Mouse (Mus musculus): ENCODE data around the gene D6Ertd527e. TPM values are rescaled to one million over a fixed set of nuclear protein-coding genes. Genes with fewer than 3 reads are reported as not detected.

The D6Ertd527e gene
- polyA plus RNA-seq, 1 experiment from 2014 or later = 0.19 TPM

DNA sequence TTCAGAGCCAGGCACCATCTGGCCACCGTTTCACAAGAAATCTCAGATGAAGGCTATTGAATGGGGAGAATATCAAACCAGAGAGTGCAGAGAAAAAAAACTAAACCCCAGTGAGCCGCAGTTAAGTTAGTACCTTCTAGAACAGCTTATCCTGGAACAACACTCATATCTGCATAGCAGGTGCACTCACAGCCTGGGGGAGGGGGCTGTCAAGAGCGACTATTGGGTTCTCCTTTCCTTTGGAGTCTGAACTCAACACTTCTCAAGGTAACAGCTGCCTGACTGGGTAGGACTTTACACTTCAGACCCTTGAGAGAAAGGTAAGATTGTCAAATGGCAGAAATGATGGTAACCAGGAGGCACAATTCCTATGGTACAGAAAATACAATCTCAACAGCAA lies 43.4 kb downstream of the D6Ertd527e start:
- Histone ChIP-seq H3K9ac (ENCODE audit: low read depth, low read length) (no peak overlapping the region), H3K27ac (ENCODE audit: low read depth, low read length) (no peak overlapping the region), H3K9me3 (ENCODE audit: control insufficient read depth, low read length) (no peaks in the 10 kb centered on the region), H3K27me3 (replicated peaks; ENCODE audit: control insufficient read depth, insufficient read depth, low read length) (no peaks in the 10 kb centered on the region), H3K4me2 (no peak overlapping the region), H3K36me3 (ENCODE audit: control insufficient read depth, insufficient read depth, low read length) (no peaks in the 10 kb centered on the region), H3K4me1 (replicated peaks; ENCODE audit: control insufficient read depth, insufficient read depth, low read length) (peaks cover 5% of the 10 kb centered on the region; the same call in 1 of the 2 replicates), H3K4me3 (ENCODE audit: low read depth, low read length) (no peak overlapping the region)
- DNase-seq (ENCODE audit: low spot score) (no peak), ATAC-seq (replicated peaks; ENCODE audit: low FRiP score) (no peak)
- 62% methylated on average over 3 of the region's 3 CpGs for whole genome bisulfite sequencing

DNA sequence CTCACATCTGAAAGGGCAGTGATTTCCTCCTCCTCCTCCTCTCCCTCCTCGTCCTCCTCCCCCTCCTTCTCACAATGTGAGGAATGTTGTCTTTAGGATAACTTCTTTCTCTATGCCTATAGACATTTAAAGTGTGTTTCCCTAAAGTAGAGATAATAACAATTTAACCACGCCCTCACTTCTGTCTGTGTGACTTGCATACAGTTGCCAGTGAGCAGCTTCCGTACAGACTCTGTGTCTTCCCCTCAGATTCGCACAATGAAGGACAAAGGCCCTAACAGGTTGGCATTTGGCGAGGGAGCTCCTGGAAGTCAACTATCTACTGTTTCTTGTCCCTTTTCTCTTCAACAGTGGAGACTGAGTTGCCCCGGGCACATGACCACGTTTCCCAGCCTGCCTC lies 45.9 kb downstream of the D6Ertd527e start:
- H3K9ac ChIP-seq (ENCODE audit: low read depth, low read length) = no peak overlapping the region
- no peaks in the 10 kb centered on the region for H3K36me3 ChIP-seq (ENCODE audit: control insufficient read depth, insufficient read depth, low read length)
- no peak overlapping the region for H3K4me2 ChIP-seq
- H3K4me1 ChIP-seq (replicated peaks; ENCODE audit: control insufficient read depth, insufficient read depth, low read length) = peaks cover 7% of the 10 kb centered on the region; the same call in 1 of the 2 replicates
- H3K27ac ChIP-seq (ENCODE audit: low read depth, low read length) = no peak overlapping the region
- H3K9me3 ChIP-seq (ENCODE audit: control insufficient read depth, low read length) = no peaks in the 10 kb centered on the region
- no peak for DNase-seq (ENCODE audit: low spot score)
- H3K27me3 ChIP-seq (replicated peaks; ENCODE audit: control insufficient read depth, insufficient read depth, low read length) = no peaks in the 10 kb centered on the region
- WGBS = 68% methylated on average over 7 of the region's 7 CpGs
- H3K4me3 ChIP-seq (ENCODE audit: low read depth, low read length) = no peak overlapping the region
- no peak for ATAC-seq (replicated peaks; ENCODE audit: low FRiP score)

DNA sequence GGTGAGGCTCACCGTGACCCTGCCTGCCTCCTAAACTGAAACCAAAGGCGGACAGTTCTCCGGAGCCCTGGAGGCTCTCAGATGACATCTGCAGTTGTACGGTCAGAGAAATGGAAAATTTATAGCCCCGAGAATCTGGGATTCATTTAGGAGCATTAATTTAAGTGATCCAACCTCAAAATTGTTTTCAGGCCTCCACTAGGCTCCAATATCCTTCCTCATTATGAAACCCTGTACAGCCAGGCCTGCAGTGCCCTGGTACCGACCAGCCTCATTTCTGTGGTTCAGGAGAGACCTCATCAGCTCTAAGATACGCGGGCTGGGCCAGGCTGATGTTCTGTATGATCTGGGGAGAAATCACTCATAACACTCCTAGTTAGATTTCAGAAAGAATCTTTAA lies 46.9 kb downstream of the D6Ertd527e start:
- ATAC-seq (replicated peaks; ENCODE audit: low FRiP score) (no peak), DNase-seq (ENCODE audit: low spot score) (no peak)
- H3K27me3 ChIP-seq (replicated peaks; ENCODE audit: control insufficient read depth, insufficient read depth, low read length) = no peaks in the 10 kb centered on the region
- H3K4me1 ChIP-seq (replicated peaks; ENCODE audit: control insufficient read depth, insufficient read depth, low read length) = peaks cover 7% of the 10 kb centered on the region; the same call in 1 of the 2 replicates
- no peak overlapping the region for H3K27ac ChIP-seq (ENCODE audit: low read depth, low read length)
- H3K9me3 ChIP-seq (ENCODE audit: control insufficient read depth, low read length) = no peaks in the 10 kb centered on the region
- H3K9ac ChIP-seq (ENCODE audit: low read depth, low read length) = no peak overlapping the region
- no peak overlapping the region for H3K4me3 ChIP-seq (ENCODE audit: low read depth, low read length)
- WGBS = 91% methylated on average over 8 of the region's 8 CpGs
- no peaks in the 10 kb centered on the region for H3K36me3 ChIP-seq (ENCODE audit: control insufficient read depth, insufficient read depth, low read length)
- H3K4me2 ChIP-seq = no peak overlapping the region

DNA sequence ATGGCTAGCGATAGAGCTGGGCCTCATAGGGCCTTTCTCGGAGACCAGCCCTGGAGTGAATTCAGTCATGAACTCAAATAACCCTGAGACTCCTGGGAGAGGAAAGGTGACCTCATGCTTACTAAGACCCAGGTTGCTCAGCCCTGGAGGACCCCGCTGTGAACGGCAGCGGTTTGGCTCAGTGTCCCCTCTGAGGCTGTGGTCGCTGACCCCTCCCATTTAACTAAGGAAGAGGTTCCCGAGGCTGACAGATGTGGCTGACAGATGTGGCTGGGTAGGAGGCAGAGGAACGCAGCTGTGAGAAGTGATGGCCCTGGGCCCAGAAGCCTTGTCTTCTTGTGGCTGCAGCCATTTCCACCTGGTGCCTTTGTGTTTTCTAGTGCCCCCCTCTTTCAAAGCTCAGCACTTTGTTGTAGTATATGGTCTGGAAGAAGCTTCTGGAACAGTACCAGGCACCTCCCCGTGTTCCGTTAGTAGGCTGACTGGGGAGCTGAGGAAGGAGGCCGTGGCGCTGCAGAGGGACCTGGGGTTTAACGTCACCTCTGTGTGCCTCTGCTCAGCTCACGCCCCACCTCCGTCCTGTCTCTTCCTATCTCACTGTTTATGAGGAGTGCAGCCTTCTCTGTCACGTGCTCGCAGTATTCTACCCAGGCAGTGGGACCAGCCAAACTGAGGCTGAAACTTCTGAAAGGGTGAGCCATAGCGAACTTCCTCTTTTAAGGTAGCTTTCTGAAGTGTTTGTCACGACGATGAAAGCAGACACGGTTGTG lies 48.1 kb downstream of the D6Ertd527e start:
- H3K4me2 ChIP-seq = peak overlapping the region; percentile 46
- DNase-seq (ENCODE audit: low spot score) (peak; percentile 40), ATAC-seq (replicated peaks; ENCODE audit: low FRiP score) (peak; percentile 93)
- whole genome bisulfite sequencing = 43% methylated on average over 21 of the region's 21 CpGs
- peak overlapping the region; percentile 49 for H3K9ac ChIP-seq (ENCODE audit: low read depth, low read length)
- no peaks in the 10 kb centered on the region for H3K9me3 ChIP-seq (ENCODE audit: control insufficient read depth, low read length)
- peak overlapping the region; percentile 8; the same call in 1 of the 2 replicates for H3K27ac ChIP-seq (ENCODE audit: low read depth, low read length)
- peaks cover 7% of the 10 kb centered on the region; the same call in 1 of the 2 replicates for H3K4me1 ChIP-seq (replicated peaks; ENCODE audit: control insufficient read depth, insufficient read depth, low read length)
- H3K4me3 ChIP-seq (ENCODE audit: low read depth, low read length) = no peak overlapping the region
- no peaks in the 10 kb centered on the region for H3K27me3 ChIP-seq (replicated peaks; ENCODE audit: control insufficient read depth, insufficient read depth, low read length)
- H3K36me3 ChIP-seq (ENCODE audit: control insufficient read depth, insufficient read depth, low read length) = no peaks in the 10 kb centered on the region

DNA sequence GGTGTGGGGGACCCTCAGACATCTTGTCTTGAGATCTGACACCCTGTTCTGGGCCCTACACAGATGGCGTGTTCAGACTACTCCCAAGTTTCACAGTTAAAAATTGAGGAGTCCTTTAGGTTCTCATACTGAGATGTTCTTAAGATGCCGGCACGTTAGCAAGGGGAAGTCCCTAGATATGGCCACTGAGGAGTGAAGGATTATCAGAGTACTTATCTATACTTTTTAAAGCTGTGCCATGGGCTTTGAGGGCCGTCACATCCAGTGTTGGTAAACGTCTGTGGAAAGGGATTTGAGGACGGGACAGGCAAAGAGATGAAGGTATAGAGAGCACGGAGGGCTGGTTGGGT lies 48.7 kb downstream of the D6Ertd527e start:
- DNase-seq (ENCODE audit: low spot score) (no peak), ATAC-seq (replicated peaks; ENCODE audit: low FRiP score) (peak; percentile 21; the same call in 1 of the 2 replicates)
- Histone ChIP-seq H3K36me3 (ENCODE audit: control insufficient read depth, insufficient read depth, low read length) (no peaks in the 10 kb centered on the region), H3K9me3 (ENCODE audit: control insufficient read depth, low read length) (no peaks in the 10 kb centered on the region), H3K27ac (ENCODE audit: low read depth, low read length) (peak overlapping the region; percentile 8; the same call in 1 of the 2 replicates), H3K4me2 (peak overlapping the region; percentile 46), H3K4me3 (ENCODE audit: low read depth, low read length) (no peak overlapping the region), H3K9ac (ENCODE audit: low read depth, low read length) (peak overlapping the region; percentile 9), H3K4me1 (replicated peaks; ENCODE audit: control insufficient read depth, insufficient read depth, low read length) (peaks cover 7% of the 10 kb centered on the region; the same call in 1 of the 2 replicates), H3K27me3 (replicated peaks; ENCODE audit: control insufficient read depth, insufficient read depth, low read length) (no peaks in the 10 kb centered on the region)
- 57% methylated on average over 7 of the region's 7 CpGs for WGBS

DNA sequence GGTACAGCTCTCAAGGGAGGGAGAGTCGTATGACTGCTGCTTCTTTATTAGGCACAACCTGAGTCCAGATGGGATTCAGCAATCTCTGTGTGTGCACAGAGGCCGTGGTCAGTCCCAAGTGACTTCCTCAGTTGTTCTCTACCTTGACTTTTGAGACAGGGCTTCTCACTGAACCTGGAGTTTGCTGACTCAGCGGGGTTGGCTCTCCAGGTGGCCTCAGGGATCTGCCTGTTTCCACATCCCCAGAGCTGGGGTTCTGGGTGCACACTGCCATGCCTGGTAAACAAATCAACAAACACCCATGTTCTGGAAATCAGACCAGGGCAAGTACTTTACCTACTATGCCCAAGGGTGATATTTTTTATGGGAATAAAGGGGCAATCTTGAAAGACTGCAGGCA lies 49.3 kb downstream of the D6Ertd527e start:
- no peak for DNase-seq (ENCODE audit: low spot score)
- Histone ChIP-seq H3K4me3 (ENCODE audit: low read depth, low read length) (no peak overlapping the region), H3K4me2 (no peak overlapping the region), H3K27me3 (replicated peaks; ENCODE audit: control insufficient read depth, insufficient read depth, low read length) (no peaks in the 10 kb centered on the region), H3K36me3 (ENCODE audit: control insufficient read depth, insufficient read depth, low read length) (no peaks in the 10 kb centered on the region), H3K9ac (ENCODE audit: low read depth, low read length) (no peak overlapping the region), H3K27ac (ENCODE audit: low read depth, low read length) (no peak overlapping the region), H3K4me1 (replicated peaks; ENCODE audit: control insufficient read depth, insufficient read depth, low read length) (peaks cover 7% of the 10 kb centered on the region; the same call in 1 of the 2 replicates), H3K9me3 (ENCODE audit: control insufficient read depth, low read length) (no peaks in the 10 kb centered on the region)
- 84% methylated on average over 3 of the region's 3 CpGs for WGBS
- ATAC-seq (replicated peaks; ENCODE audit: low FRiP score) = no peak

DNA sequence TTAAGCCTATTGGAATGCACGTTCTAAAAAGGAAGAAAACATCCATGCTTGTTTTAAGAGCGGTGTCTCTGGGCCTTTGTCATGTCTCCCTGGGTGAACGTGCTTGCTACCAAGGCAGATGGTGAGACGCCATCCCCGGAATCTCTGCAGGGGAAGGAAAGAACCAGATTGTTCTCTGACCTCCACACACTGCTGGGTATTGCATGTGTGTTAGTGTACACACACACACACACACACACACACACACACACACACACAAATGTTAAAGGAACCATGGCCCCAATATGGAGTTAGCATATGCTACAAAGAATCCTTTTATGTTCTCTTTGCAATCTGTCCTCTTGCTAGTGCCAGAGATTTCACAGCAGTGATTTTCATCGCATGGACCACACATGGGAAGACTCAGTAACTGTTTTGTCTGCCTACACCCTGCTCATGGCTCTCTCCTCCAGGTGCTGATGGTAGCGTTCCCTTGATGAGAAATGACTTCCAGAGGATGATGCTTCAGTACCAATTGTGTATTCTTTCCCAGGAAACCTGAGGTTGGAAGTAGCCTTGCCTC lies 53.6 kb downstream of the D6Ertd527e start:
- Histone ChIP-seq H3K36me3 (ENCODE audit: control insufficient read depth, insufficient read depth, low read length) (no peaks in the 10 kb centered on the region), H3K27ac (ENCODE audit: low read depth, low read length) (no peak overlapping the region), H3K4me2 (no peak overlapping the region), H3K9ac (ENCODE audit: low read depth, low read length) (no peak overlapping the region), H3K9me3 (ENCODE audit: control insufficient read depth, low read length) (no peaks in the 10 kb centered on the region), H3K4me3 (ENCODE audit: low read depth, low read length) (no peak overlapping the region), H3K4me1 (replicated peaks; ENCODE audit: control insufficient read depth, insufficient read depth, low read length) (peaks cover 1% of the 10 kb centered on the region), H3K27me3 (replicated peaks; ENCODE audit: control insufficient read depth, insufficient read depth, low read length) (no peaks in the 10 kb centered on the region)
- WGBS = 83% methylated on average over 7 of the region's 7 CpGs
- no peak for ATAC-seq (replicated peaks; ENCODE audit: low FRiP score)
- DNase-seq (ENCODE audit: low spot score) = no peak

DNA sequence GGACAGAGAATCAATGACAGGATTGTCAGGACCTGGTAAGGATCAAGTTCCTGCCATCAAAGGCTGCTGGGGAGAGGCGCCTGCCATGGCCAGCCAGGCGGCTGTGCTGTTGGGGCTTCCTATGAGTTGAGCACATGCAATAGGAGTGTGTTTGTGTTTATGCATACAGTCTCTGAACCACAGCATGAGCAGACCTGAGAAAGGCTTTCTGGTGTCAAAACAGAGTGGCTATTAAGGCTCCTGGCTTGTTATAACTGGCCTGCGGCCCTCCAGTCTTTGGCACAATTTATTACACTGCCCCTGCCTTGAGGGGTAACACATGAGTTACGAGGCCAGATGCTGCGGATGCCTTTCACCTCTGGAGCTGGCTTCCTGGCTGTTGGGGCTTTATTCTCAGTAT lies 55.6 kb downstream of the D6Ertd527e start:
- no peak for ATAC-seq (replicated peaks; ENCODE audit: low FRiP score)

More for the DNA sequence above, 55.6 kb downstream of the D6Ertd527e start:
- WGBS = 87% methylated on average over 5 of the region's 5 CpGs
- Histone ChIP-seq H3K4me2 (no peak overlapping the region), H3K4me1 (replicated peaks; ENCODE audit: control insufficient read depth, insufficient read depth, low read length) (no peaks in the 10 kb centered on the region; the same call in none of the 2 replicates), H3K27me3 (replicated peaks; ENCODE audit: control insufficient read depth, insufficient read depth, low read length) (no peaks in the 10 kb centered on the region), H3K27ac (ENCODE audit: low read depth, low read length) (no peak overlapping the region), H3K36me3 (ENCODE audit: control insufficient read depth, insufficient read depth, low read length) (no peaks in the 10 kb centered on the region), H3K9me3 (ENCODE audit: control insufficient read depth, low read length) (no peaks in the 10 kb centered on the region), H3K9ac (ENCODE audit: low read depth, low read length) (no peak overlapping the region), H3K4me3 (ENCODE audit: low read depth, low read length) (no peak overlapping the region)
- no peak for DNase-seq (ENCODE audit: low spot score)
